Mouse (Mus musculus) forebrain, embryonic 14.5 days (tissue): Measurements from ENCODE around the gene Abhd16b. TPM values are rescaled to one million over a fixed set of nuclear protein-coding genes. Genes with fewer than 3 reads are reported as not detected.
A peak's percentile ranks its signal among the peaks of the same experiment; 100 is the strongest.

Experiments used
- ATAC-seq: fragments of 200-750 bp; cut with Nextera tagmentation; 2 replicates; pipeline ENCODE4 v1.8.0; 2017; ENCODE audit warnings: mild to moderate bottlenecking, moderate library complexity
- DNase-seq: peaks from one replicate; pipeline ENCODE4 v3.0.0-alpha.2; 2015; ENCODE audit warnings: low spot score
- H3K27ac ChIP-seq: fragments of 300-500 bp; sonication (generic); 2 replicates; pipeline ENCODE4 v1.5.1; 2014; ENCODE audit warnings: low read depth, mild to moderate bottlenecking, control low read depth, low read length, moderate library complexity
- H3K27me3 ChIP-seq: fragments of 300-500 bp; sonication (generic); replicated peaks from 2 replicates; pipeline ENCODE4 v1.6.1; 2014; ENCODE audit warnings: low read length, control low read depth, mixed read lengths; ENCODE audit not compliant: control insufficient read depth, insufficient read depth
- H3K36me3 ChIP-seq: fragments of 300-500 bp; sonication (generic); 2 replicates; pipeline ENCODE4 v1.6.1; 2014; ENCODE audit warnings: low read length, control low read depth; ENCODE audit not compliant: control insufficient read depth, insufficient read depth
- H3K4me1 ChIP-seq: fragments of 300-500 bp; sonication (generic); 2 replicates; pipeline ENCODE4 v1.6.1; 2014; ENCODE audit warnings: antibody characterized with exemption, low read length, control low read depth; ENCODE audit not compliant: control insufficient read depth, insufficient read depth
- H3K4me2 ChIP-seq: fragments of 300-500 bp; sonication (generic); 2 replicates; pipeline ENCODE4 v1.6.1; 2014; ENCODE audit warnings: mild to moderate bottlenecking, control low read depth, low read length
- H3K4me3 ChIP-seq: fragments of 300-500 bp; sonication (generic); 2 replicates; pipeline ENCODE4 v1.5.1; 2014; ENCODE audit warnings: low read depth, low read length, control low read depth
- H3K9ac ChIP-seq: fragments of 300-500 bp; sonication (generic); 2 replicates; pipeline ENCODE4 v1.6.1; 2014; ENCODE audit warnings: mild to moderate bottlenecking, low read length, control low read depth, moderate library complexity
- H3K9me3 ChIP-seq: fragments of 300-500 bp; sonication (generic); replicated peaks from 2 replicates; pipeline ENCODE4 v1.6.1; 2016; ENCODE audit warnings: low read length, control low read depth, mixed read lengths; ENCODE audit not compliant: control insufficient read depth
- WGBS: fragments of 180-500 bp; shearing (Covaris S2); extraction: QIAGEN DNeasy Blood & Tissue Kit; methylation state at CpG from one replicate; pipeline ENCODE4 v1.1.7; 2014; 5-methylcytosine and 5-hydroxymethylcytosine counted together
- polyA plus RNA-seq: library from polyadenylated mRNA; unstranded; fragments of >200 nt; fragmentation: Nextera tagmentation; extraction: Ambion mirVana; gene quantifications from 2 replicates; pipeline ENCODE4 v1.2.1, GENCODE M21; 2014

Gene Abhd16b
- polyA plus RNA-seq, 1 experiment from 2014 or later, result not detected

DNA sequence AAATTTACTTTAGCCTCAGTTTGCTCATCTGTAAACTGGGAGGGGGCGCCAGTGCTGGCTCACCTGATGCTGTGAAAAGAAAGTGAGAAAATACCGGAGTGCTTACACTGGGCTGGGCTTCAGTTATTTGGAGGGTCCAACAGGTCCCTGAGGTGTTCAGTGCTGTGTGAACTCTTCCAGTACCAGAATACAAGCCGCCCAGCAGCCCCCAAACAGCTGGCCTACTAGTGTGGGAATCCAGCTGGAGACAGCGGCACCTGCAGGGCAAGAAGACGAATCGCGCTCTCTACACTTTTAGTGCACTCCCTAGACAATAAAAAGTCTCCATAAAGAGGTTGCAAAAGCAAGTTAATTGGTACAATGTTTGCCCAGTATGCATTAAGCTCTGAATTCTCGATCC lies 3.3 kb downstream of the Abhd16b start:
- 10% methylated on average over 8 of the region's 8 CpGs for WGBS
- peak overlapping the region; percentile 92 for H3K4me3 ChIP-seq
- ATAC-seq, result peak; percentile 19

DNA sequence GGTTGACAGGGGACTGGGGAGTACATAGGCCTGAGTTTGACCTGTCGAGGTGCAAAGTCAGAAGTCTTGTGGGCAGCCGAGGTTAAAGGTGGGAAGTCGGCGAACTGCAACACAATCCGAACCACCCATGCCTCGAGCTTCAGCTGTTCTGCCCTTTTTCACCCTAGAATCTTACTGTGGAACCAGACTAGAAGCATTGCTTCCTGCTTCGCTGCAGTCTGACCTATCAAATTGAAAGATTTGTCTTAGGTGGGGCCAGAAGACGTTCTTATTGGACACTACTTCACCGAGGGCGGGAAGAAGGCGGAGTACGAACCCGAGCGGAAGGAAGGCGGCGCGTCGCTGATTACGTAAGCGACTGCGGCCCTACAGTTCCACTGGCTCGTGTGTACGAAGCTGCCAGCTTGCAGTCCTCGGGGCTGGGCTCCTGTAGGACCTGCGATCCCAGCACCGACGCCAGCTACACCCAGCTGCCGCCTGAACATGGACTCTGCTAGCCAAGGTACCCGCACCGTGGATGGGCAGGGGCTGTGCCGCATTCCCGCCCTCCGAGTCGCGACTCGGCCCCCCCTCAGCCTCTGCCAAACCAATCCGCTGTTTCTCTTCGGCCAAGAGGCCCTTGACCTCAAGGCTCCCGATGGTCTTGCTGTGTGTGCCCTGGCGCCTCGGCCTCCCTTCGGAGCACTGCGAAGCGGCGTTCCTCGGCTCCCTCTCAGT lies 4.0 kb downstream of the Abhd16b start, which contains the start of gene Tpd52l2:
Gene Tpd52l2 (plus strand): TSS at position 312 of the 717 bp plus-strand sequence.
- ATAC-seq, result peak; percentile 99
- DNase-seq, result peak; percentile 99
- H3K27ac ChIP-seq, result peak within 1 kb of the TSS; percentile 86
- H3K36me3 ChIP-seq, result peaks cover 20% of the 10 kb centered on the region
- WGBS, result under 1% methylated on average over 46 of the region's 46 CpGs
- peaks cover 7% of the 10 kb centered on the region for H3K4me1 ChIP-seq
- peak within 1 kb of the TSS; percentile 69 for H3K4me2 ChIP-seq
- H3K9ac ChIP-seq, result peak within 1 kb of the TSS; percentile 90
- H3K9me3 ChIP-seq, result no peaks in the 10 kb centered on the region
- H3K27me3 ChIP-seq, result no peaks in the 10 kb centered on the region
- peak within 1 kb of the TSS; percentile 92 for H3K4me3 ChIP-seq

More for the DNA sequence above, 3.3 kb downstream of the Abhd16b start:
- Histone ChIP-seq H3K27ac (peak overlapping the region; percentile 70), H3K36me3 (peaks cover 13% of the 10 kb centered on the region), H3K9me3 (no peaks in the 10 kb centered on the region), H3K4me1 (peaks cover 7% of the 10 kb centered on the region), H3K9ac (peak overlapping the region; percentile 58), H3K27me3 (no peaks in the 10 kb centered on the region), H3K4me2 (peak overlapping the region; percentile 69)
- peak; percentile 72 for DNase-seq

DNA sequence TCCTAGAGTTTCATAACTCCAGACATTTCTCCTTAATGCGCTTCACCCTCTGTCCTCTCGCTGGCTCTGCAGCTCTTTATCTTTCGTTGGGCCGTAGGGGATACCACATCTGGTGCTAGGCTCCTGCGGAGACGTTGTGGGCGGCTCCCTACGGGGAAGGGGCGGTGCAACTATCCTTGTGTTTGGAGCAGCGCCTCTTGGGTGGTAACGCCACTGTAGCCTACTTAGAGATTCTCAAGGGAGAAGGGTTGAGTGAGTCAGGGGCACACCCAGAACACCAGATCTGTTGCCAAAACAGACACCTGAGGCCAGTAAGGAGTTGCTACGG lies 4.5 kb downstream of the Abhd16b start:
- H3K4me2 ChIP-seq, result peak overlapping the region; percentile 69
- peaks cover 7% of the 10 kb centered on the region for H3K4me1 ChIP-seq
- H3K27ac ChIP-seq, result peak overlapping the region; percentile 86
- WGBS, result under 1% methylated on average over 12 of the region's 12 CpGs
- no peaks in the 10 kb centered on the region for H3K27me3 ChIP-seq
- peak overlapping the region; percentile 92 for H3K4me3 ChIP-seq
- DNase-seq (peak; percentile 18), ATAC-seq (peak; percentile 25; the same call in 1 of the 2 replicates)
- no peaks in the 10 kb centered on the region for H3K9me3 ChIP-seq
- peaks cover 26% of the 10 kb centered on the region for H3K36me3 ChIP-seq
- peak overlapping the region; percentile 90 for H3K9ac ChIP-seq

DNA sequence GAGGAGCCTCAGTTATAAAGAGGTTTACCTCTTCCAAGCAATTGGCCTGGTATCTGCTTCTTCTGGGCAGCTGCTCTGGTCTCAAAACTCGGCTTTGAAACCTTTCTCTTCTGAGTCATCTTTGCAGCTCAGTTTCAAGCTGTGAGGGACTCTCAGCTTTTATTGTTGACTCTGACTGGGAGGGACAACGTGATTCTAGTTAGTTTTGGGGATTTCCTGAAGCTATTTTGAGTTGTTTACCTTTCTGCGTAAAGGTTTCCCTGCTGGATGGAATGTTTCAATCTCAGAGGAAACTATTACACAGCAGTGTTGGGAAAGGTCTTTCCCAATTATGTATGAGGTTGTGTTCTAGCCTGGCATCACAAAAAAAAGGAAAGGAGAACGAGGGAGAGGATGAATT lies 5.6 kb downstream of the Abhd16b start:
- DNase-seq (no peak), ATAC-seq (no peak)
- H3K9me3 ChIP-seq, result no peaks in the 10 kb centered on the region
- H3K27me3 ChIP-seq, result no peaks in the 10 kb centered on the region
- no peak overlapping the region for H3K9ac ChIP-seq
- WGBS, result 75% methylated on average over 4 of the region's 4 CpGs
- no peak overlapping the region for H3K4me3 ChIP-seq
- H3K36me3 ChIP-seq, result peaks cover 36% of the 10 kb centered on the region
- peaks cover 7% of the 10 kb centered on the region for H3K4me1 ChIP-seq
- no peak overlapping the region for H3K27ac ChIP-seq
- no peak overlapping the region for H3K4me2 ChIP-seq

DNA sequence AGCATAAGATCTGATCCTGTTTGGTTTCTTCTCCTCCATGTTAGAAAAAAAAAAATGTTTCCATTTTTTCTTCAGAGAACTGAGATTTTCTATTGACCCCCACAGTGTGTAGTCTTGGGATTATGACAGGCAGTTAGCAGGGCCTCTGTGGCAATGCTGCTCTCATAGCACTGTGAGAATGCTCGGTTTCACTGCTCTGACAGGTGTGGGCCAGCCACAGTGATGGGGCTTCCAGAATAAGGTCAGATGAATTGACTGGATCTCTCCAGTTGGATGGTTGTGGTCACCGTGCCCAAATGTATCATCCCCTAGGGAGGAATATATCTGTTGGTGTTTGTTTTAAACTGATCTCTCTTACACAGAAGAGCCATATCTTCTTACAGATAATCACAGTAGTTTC lies 16.2 kb downstream of the Abhd16b start:
- no peaks in the 10 kb centered on the region for H3K4me1 ChIP-seq
- no peak overlapping the region for H3K9ac ChIP-seq
- no peak for ATAC-seq
- no peak overlapping the region for H3K4me2 ChIP-seq
- WGBS, result 94% methylated on average over 2 of the region's 2 CpGs
- no peak for DNase-seq
- no peak overlapping the region for H3K27ac ChIP-seq
- H3K9me3 ChIP-seq, result no peaks in the 10 kb centered on the region
- no peaks in the 10 kb centered on the region for H3K27me3 ChIP-seq
- no peak overlapping the region for H3K4me3 ChIP-seq
- H3K36me3 ChIP-seq, result peaks cover 78% of the 10 kb centered on the region

DNA sequence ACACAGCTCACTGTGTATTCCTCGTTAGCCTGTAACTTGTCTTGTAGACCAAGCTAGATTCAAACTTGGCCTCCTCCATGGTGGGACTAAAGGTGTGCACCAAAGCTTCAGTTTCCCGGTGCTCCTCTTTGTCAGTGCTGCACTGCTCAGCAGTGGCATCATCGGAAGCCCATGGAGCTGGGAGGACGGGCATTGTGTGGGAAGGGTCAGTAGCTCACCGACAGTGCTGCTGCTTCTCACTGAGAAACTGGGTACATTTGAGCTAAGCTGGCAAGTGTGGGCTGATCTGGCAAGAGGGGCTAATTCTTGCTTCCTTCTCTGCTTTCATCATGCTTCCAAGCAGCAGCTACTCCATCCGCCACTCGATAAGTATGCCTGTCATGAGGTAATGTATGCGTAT lies 18.2 kb downstream of the Abhd16b start:
- no peak overlapping the region for H3K4me3 ChIP-seq
- no peak overlapping the region for H3K9ac ChIP-seq
- WGBS, result 95% methylated on average over 8 of the region's 8 CpGs
- peaks cover 80% of the 10 kb centered on the region for H3K36me3 ChIP-seq
- DNase-seq, result no peak
- H3K4me1 ChIP-seq, result no peaks in the 10 kb centered on the region
- no peak overlapping the region for H3K4me2 ChIP-seq
- no peak overlapping the region for H3K27ac ChIP-seq
- H3K27me3 ChIP-seq, result no peaks in the 10 kb centered on the region
- no peak for ATAC-seq
- no peaks in the 10 kb centered on the region for H3K9me3 ChIP-seq

DNA sequence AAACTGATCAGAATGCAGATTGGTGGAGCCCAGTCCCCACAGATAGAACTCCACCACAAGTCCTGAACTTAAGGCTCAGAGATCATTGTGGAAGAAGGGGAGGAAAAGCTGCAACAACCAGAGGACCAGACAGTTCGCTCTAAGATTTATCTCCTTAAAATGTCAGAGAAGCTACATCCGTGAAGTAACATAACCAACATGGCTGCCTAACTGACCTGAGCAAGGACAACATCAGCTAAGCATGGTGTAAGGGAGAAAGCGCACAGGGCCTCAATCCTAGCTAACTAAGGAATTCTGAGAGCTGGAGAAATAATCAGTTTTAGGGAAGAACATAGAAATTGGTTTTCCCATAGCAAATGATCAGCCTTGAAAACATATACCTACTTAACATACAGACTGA lies 26.2 kb downstream of the Abhd16b start:
- no peaks in the 10 kb centered on the region for H3K27me3 ChIP-seq
- peaks cover 18% of the 10 kb centered on the region for H3K4me1 ChIP-seq
- H3K27ac ChIP-seq, result peak overlapping the region; percentile 95
- H3K9ac ChIP-seq, result peak overlapping the region; percentile 94
- 85% methylated on average over 3 of the region's 3 CpGs for WGBS
- peak overlapping the region; percentile 66 for H3K4me2 ChIP-seq
- H3K9me3 ChIP-seq, result no peaks in the 10 kb centered on the region
- ATAC-seq (no peak), DNase-seq (no peak)
- H3K4me3 ChIP-seq, result peak overlapping the region; percentile 95
- peaks cover 33% of the 10 kb centered on the region for H3K36me3 ChIP-seq

DNA sequence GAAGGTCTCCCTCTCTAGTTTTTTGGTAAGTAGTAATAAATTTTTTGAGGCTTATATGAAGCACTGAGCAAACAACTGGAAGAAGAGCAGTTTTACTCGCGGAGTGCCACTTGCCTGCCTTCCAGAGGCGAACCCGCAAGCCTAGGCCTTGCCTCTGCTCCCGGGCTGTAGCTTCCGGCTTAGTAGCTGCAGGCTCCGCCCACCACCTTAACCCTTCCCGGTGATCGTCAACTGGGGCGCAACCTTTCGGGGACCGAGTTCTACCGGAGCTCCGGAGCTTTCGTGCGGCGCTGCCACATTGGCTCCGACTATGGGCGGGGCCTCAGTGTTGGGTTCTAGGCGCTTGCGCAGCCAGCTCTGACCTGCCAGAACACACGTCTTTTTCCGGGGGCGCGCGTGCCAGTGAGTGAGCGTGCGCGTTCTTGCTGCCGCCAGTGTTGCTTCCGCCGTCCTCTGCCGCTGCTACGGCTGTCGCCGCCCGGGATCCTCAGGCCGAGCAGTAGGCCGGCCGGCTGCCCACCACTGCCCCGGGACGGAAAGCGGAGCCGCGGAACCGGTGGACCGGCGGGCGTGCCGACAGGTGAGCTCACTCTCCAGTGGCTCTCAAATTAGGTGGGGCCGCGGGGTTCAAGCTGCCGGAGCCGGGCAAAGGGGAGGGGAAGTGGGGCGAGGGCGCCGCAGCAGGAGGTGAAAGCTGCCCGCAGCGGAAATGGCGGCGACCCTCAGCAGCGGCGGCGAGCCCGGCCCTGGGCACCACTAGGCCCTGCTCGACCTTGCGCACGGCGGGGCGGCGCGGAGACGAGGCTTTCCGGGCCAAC lies 27.3 kb downstream of the Abhd16b start, which contains the start of gene Dnajc5:
Gene Dnajc5 (plus strand): TSS at position 368 of the 818 bp plus-strand sequence.
- H3K4me1 ChIP-seq, result peaks cover 18% of the 10 kb centered on the region
- H3K27me3 ChIP-seq, result no peaks in the 10 kb centered on the region
- peak within 1 kb of the TSS; percentile 95 for H3K4me3 ChIP-seq
- peak; percentile 98 for ATAC-seq
- peak within 1 kb of the TSS; percentile 66 for H3K4me2 ChIP-seq
- DNase-seq, result peak; percentile 99
- WGBS, result under 1% methylated on average over 74 of the region's 74 CpGs
- peak within 1 kb of the TSS; percentile 94 for H3K9ac ChIP-seq
- H3K27ac ChIP-seq, result peak within 1 kb of the TSS; percentile 95
- H3K36me3 ChIP-seq, result peaks cover 22% of the 10 kb centered on the region
- no peaks in the 10 kb centered on the region for H3K9me3 ChIP-seq

DNA sequence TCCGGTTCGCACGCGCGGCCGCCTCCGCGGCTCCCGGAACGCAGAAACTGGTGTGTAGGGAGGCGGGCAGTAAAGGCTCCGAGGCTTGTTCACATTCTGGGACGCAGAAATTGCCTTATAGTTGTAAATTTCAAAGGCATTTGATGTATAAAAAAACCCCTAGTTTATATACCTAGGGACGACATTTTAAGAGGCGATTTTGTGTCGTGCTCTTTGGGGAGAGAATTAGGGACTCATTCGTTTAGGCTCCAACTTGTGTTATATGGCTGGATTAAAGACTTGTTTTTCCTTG lies 27.9 kb downstream of the Abhd16b start:
- Histone ChIP-seq H3K36me3 (peaks cover 18% of the 10 kb centered on the region), H3K9me3 (no peaks in the 10 kb centered on the region), H3K27me3 (no peaks in the 10 kb centered on the region), H3K27ac (peak overlapping the region; percentile 95), H3K4me1 (peaks cover 18% of the 10 kb centered on the region), H3K4me3 (peak overlapping the region; percentile 95), H3K4me2 (peak overlapping the region; percentile 66), H3K9ac (peak overlapping the region; percentile 94)
- no peak for DNase-seq
- under 1% methylated on average over 17 of the region's 17 CpGs for WGBS
- ATAC-seq, result no peak
